Mouse (Mus musculus): Measurements from ENCODE around the gene Pigc. TPM values are rescaled to one million over a fixed set of nuclear protein-coding genes. Genes with fewer than 3 reads are reported as not detected.

Gene Pigc
- polyA plus RNA-seq, 1 experiment, result 12.9 TPM

DNA sequence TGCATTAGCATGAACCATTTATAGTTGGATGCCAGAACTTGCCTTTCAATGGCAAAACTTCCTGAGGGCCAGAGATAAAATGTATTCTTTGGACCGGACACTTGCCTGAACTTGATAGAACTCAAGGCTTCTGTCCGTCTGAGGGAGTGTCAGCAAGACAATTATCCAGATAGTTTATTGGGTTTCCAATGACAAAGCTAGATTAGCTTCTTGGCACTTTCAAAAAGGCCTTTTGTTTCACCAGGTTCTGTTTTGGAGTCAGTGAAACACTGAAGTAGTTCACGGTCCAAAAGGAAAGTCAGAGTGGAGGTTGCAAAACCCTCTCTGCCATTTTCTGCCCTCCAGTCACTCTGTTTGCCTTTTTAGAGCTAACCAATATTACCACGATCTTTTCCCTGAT, 37.7 kb upstream of the Pigc start:
- Histone ChIP-seq H3K4me3 (replicated peaks; ENCODE audit: control insufficient read depth, low read depth, low read length) (no peak overlapping the region), H3K4me1 (ENCODE audit: control insufficient read depth, insufficient read depth, low read length) (no peaks in the 10 kb centered on the region), H3K27ac (ENCODE audit: control insufficient read depth, insufficient read depth, low read depth, low read length, poor library complexity) (no peak overlapping the region)
- TF ChIP-seq CTCF (IDR thresholded peaks at IDR 0.05; ENCODE audit: control insufficient read depth, insufficient read depth, low read length) (no peak), POLR2A (IDR thresholded peaks at IDR 0.05; ENCODE audit: borderline replicate concordance, control insufficient read depth, low read depth, low read length) (no peak)
- 66% methylated on average over 4 of the region's 4 CpGs for WGBS

GRCm38 (mm10) chr1:161931817-161932216, 37.2 kb upstream of the Pigc start:
- Histone ChIP-seq H3K4me3 (replicated peaks; ENCODE audit: control insufficient read depth, low read depth, low read length) (no peak overlapping the region), H3K4me1 (ENCODE audit: control insufficient read depth, insufficient read depth, low read length) (no peaks in the 10 kb centered on the region), H3K27ac (ENCODE audit: control insufficient read depth, insufficient read depth, low read depth, low read length, poor library complexity) (no peak overlapping the region)
- TF ChIP-seq POLR2A (IDR thresholded peaks at IDR 0.05; ENCODE audit: borderline replicate concordance, control insufficient read depth, low read depth, low read length) (no peak), CTCF (IDR thresholded peaks at IDR 0.05; ENCODE audit: control insufficient read depth, insufficient read depth, low read length) (no peak)
- 88% methylated on average over 10 of the region's 10 CpGs for WGBS

GRCm38 (mm10) chr1:161932286-161932685, 36.7 kb upstream of the Pigc start:
- TF ChIP-seq POLR2A (IDR thresholded peaks at IDR 0.05; ENCODE audit: borderline replicate concordance, control insufficient read depth, low read depth, low read length) (no peak), CTCF (IDR thresholded peaks at IDR 0.05; ENCODE audit: control insufficient read depth, insufficient read depth, low read length) (no peak)
- 83% methylated on average over 4 of the region's 4 CpGs for WGBS
- H3K4me1 ChIP-seq (ENCODE audit: control insufficient read depth, insufficient read depth, low read length), result no peaks in the 10 kb centered on the region

DNA sequence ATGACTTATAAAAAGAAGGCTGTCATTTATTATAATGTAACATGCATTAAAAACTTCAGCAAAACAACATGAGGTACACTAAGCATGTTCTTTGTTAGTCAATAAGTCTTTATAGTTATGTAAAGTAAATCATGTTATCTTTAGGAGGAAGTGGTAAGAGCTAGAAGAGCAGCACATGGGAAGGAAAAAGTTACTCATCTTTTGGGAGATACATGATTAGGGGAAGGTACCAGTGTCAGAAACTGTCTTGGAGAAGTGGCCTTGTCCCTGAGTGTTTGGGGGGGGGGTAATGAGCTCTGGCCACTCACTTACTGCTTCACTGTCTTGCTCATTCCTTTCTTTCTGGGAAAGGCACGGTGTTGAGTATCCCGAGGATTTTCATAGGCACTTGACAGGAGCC, 26.9 kb upstream of the Pigc start:
- TF ChIP-seq CTCF (IDR thresholded peaks at IDR 0.05; ENCODE audit: control insufficient read depth, insufficient read depth, low read length), result no peak
- TF ChIP-seq POLR2A (IDR thresholded peaks at IDR 0.05; ENCODE audit: borderline replicate concordance, control insufficient read depth, low read depth, low read length), result no peak
- no peak overlapping the region for H3K27ac ChIP-seq (ENCODE audit: control insufficient read depth, insufficient read depth, low read depth, low read length, poor library complexity)
- H3K4me3 ChIP-seq (replicated peaks; ENCODE audit: control insufficient read depth, low read depth, low read length), result no peak overlapping the region
- H3K4me1 ChIP-seq (ENCODE audit: control insufficient read depth, insufficient read depth, low read length), result no peaks in the 10 kb centered on the region
- 84% methylated on average over 2 of the region's 2 CpGs for WGBS

More at GRCm38 (mm10) chr1:161932286-161932685, 36.7 kb upstream of the Pigc start:
- H3K27ac ChIP-seq (ENCODE audit: control insufficient read depth, insufficient read depth, low read depth, low read length, poor library complexity), result no peak overlapping the region
- H3K4me3 ChIP-seq (replicated peaks; ENCODE audit: control insufficient read depth, low read depth, low read length), result no peak overlapping the region

DNA sequence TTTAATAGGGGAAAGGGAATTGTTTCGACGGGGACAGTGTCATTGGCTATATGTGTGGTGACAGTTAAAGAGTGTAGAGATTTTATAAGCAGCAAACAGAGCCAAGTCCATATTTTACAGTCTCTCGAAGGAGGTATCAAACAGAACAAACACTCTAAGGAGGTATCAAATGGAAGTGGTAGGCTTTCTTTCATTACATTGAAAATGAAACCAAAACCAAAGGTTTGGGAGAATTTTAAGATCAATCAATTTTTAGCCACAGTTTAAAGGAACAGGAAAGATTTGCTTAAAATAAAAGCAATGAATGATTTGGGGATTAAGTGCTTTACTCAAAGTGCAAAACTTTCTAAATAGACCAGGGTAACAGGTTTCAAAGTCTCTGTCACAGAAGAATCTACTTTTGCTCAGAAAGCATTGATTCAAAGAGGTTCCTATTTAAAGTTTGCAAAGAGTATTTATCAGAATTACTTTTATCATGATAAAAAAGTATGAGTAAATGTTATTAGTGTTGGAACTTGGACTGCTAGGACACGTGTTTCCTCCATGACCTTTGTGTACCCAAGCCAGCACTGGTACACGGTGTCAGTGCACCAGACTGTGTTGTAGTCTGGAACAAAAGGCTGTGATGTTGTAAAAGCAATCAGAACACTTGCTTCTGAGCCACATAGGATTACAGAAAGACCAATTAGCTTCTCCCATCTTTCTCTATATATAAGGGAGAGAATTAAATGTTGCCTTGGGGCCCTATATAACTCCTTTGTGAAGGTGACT, 17.8 kb upstream of the Pigc start:
- WGBS, result 67% methylated on average over 5 of the region's 5 CpGs
- no peaks in the 10 kb centered on the region for H3K4me1 ChIP-seq (ENCODE audit: control insufficient read depth, insufficient read depth, low read length)
- no peak overlapping the region for H3K4me3 ChIP-seq (replicated peaks; ENCODE audit: control insufficient read depth, low read depth, low read length)
- TF ChIP-seq CTCF (IDR thresholded peaks at IDR 0.05; ENCODE audit: control insufficient read depth, insufficient read depth, low read length), result no peak
- no peak for TF ChIP-seq POLR2A (IDR thresholded peaks at IDR 0.05; ENCODE audit: borderline replicate concordance, control insufficient read depth, low read depth, low read length)
- H3K27ac ChIP-seq (ENCODE audit: control insufficient read depth, insufficient read depth, low read depth, low read length, poor library complexity), result no peak overlapping the region

DNA sequence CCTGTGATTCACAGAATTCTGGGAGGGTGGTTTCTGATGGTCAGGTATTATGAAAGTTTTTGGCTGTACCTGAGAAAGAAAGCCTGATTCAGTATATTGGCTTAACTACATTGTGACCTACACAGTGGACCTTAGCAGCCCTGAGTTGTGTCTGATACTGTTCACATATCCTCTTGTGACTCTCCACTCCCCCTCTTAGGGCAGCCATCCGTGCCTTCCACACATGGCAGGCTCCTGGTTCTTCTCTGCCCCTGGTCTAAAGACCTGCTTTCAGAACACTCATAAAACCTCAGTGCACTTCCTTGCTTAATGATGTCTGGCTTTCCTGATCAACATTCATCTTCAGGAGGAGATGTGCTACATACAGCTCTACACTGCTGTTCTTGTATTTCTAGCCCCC, 16.4 kb upstream of the Pigc start:
- no peaks in the 10 kb centered on the region for H3K4me1 ChIP-seq (ENCODE audit: control insufficient read depth, insufficient read depth, low read length)
- no peak overlapping the region for H3K4me3 ChIP-seq (replicated peaks; ENCODE audit: control insufficient read depth, low read depth, low read length)
- no peak overlapping the region for H3K27ac ChIP-seq (ENCODE audit: control insufficient read depth, insufficient read depth, low read depth, low read length, poor library complexity)
- no peak for TF ChIP-seq POLR2A (IDR thresholded peaks at IDR 0.05; ENCODE audit: borderline replicate concordance, control insufficient read depth, low read depth, low read length)
- TF ChIP-seq CTCF (IDR thresholded peaks at IDR 0.05; ENCODE audit: control insufficient read depth, insufficient read depth, low read length), result no peak
- WGBS, result 74% methylated on average over 1 of the region's 1 CpGs

- Histone ChIP-seq H3K4me1 (ENCODE audit: control insufficient read depth, insufficient read depth, low read length) (no peaks in the 10 kb centered on the region), H3K27ac (ENCODE audit: control insufficient read depth, insufficient read depth, low read depth, low read length, poor library complexity) (no peak overlapping the region), H3K4me3 (replicated peaks; ENCODE audit: control insufficient read depth, low read depth, low read length) (no peak overlapping the region)
- WGBS, result 71% methylated on average over 5 of the region's 5 CpGs
- TF ChIP-seq CTCF (IDR thresholded peaks at IDR 0.05; ENCODE audit: control insufficient read depth, insufficient read depth, low read length) (no peak), POLR2A (IDR thresholded peaks at IDR 0.05; ENCODE audit: borderline replicate concordance, control insufficient read depth, low read depth, low read length) (no peak)
Measured at GRCm38 (mm10) chr1:161955846-161956245, 13.1 kb upstream of the Pigc start.

- Histone ChIP-seq H3K4me1 (ENCODE audit: control insufficient read depth, insufficient read depth, low read length) (no peaks in the 10 kb centered on the region; the same call in 1 of the 2 replicates), H3K27ac (ENCODE audit: control insufficient read depth, insufficient read depth, low read depth, low read length, poor library complexity) (no peak overlapping the region), H3K4me3 (replicated peaks; ENCODE audit: control insufficient read depth, low read depth, low read length) (no peak overlapping the region)
- TF ChIP-seq POLR2A (IDR thresholded peaks at IDR 0.05; ENCODE audit: borderline replicate concordance, control insufficient read depth, low read depth, low read length), result no peak
- WGBS, result 86% methylated on average over 19 of the region's 19 CpGs
Measured at GRCm38 (mm10) chr1:161957964-161958950, 10.7 kb upstream of the Pigc start.

All from bone marrow, adult 2 months (tissue).